Mouse (Mus musculus): ENCODE data around the gene Vipas39. TPM values are rescaled to one million over a fixed set of nuclear protein-coding genes. Genes with fewer than 3 reads are reported as not detected.
"Not testable (repeated sequence)": the region's sequence is repeated elsewhere in the genome, so short reads cannot be mapped to it uniquely, and the experiment has no call there.

The Vipas39 gene
- polyA plus RNA-seq, 1 experiment: 27.1 TPM

DNA sequence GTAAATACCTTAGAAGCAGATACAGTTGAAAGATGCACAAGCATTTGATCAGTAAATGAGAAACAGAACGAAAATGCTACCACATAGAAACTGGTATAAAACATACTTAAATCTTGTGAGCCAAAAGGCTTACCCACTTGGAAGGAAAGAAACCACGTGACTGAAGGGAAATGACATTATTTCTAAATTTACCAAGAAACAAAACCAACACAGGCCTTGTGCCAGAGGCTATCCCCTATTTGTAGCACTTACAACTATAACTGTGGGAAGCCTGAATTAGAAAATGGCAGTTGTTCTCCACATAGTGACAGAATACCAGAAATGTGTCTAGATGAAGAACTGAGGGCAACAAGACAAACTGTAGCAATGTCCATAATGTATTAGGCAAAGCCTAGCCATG lies 50.0 kb downstream of the Vipas39 start:
- Histone ChIP-seq H3K36me3 (ENCODE audit: control insufficient read depth, insufficient read depth, low read length) (no peaks in the 10 kb centered on the region), H3K4me3 (ENCODE audit: low read depth, low read length) (no peak overlapping the region), H3K27me3 (ENCODE audit: control insufficient read depth, insufficient read depth, low read length) (no peaks in the 10 kb centered on the region), H3K27ac (ENCODE audit: insufficient read depth, low read depth, low read length) (no peak overlapping the region), H3K4me1 (ENCODE audit: control insufficient read depth, insufficient read depth, insufficient read length, low read length) (peaks cover 5% of the 10 kb centered on the region)
- TF ChIP-seq CTCF (IDR thresholded peaks at IDR 0.05; ENCODE audit: extremely low read depth, insufficient read length, insufficient replicate concordance, low read depth, low read length): no peak
- TF ChIP-seq POLR2A (IDR thresholded peaks at IDR 0.05; ENCODE audit: low read depth, low read length): no peak
- WGBS: 63% methylated on average over 2 of the region's 2 CpGs

DNA sequence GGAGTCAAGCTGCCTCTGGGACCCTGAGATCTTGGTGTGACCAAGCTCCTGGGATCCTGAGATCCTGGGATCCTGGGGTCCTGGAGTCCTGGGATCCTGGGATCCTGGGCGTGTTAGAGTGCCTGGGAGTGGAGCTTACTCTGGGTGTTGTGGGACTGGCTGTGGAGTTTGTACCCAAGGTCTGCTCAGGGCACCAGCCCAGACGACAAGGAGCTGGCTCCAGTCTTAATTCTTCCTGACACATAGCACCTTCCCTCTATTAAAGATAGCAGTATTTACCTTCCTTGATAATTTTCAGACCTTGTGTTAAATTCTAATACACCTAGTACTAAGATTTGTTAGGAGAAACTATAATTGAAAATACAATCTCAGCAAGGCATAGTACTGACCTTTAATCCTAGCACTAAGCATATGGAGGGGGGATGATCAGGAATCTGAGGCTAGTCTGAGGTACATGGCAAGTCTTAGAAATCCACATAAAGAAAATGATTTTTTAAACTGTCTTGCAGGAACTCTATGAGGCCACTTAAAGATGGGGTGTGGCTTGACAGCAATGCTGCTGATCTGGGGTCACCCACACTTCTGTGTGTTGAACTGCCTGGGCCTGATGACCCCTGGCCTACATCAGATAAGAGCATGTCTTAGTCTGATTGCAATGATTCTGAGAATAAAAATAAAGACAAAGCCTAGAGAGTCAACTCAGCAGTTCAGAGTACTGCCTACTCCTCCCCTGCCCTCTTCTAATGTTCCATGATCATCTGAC lies 53.0 kb downstream of the Vipas39 start:
- 31% methylated on average over 2 of the region's 2 CpGs for WGBS
- no peak overlapping the region for H3K27ac ChIP-seq (ENCODE audit: insufficient read depth, low read depth, low read length)

DNA sequence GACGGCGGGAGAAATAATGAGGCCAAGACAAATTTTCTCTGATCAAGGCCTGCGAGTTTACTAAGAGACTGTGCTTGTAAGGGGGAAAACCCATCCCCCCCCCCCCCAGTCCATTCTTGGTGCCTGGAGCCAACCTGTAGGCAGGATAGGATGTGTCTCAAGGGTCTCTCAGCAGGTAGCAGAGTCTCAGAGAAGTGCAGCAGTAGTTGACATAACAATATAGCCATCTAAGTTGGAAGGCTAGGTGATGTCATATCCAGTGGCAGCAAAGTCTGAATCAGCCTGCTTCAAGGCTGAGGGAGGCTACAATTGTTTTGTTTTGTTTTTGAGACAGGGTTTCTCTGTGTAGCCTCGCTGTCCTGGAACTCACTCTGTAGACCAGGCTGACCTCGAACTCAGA lies 60.3 kb downstream of the Vipas39 start:
- not testable (repeated sequence) for H3K36me3 ChIP-seq (ENCODE audit: control insufficient read depth, insufficient read depth, low read length); H3K4me1 ChIP-seq (ENCODE audit: control insufficient read depth, insufficient read depth, insufficient read length, low read length); H3K27ac ChIP-seq (ENCODE audit: insufficient read depth, low read depth, low read length); H3K4me3 ChIP-seq (ENCODE audit: low read depth, low read length); H3K27me3 ChIP-seq (ENCODE audit: control insufficient read depth, insufficient read depth, low read length)
- WGBS: 95% methylated on average over 5 of the region's 5 CpGs

More for the DNA sequence above, 53.0 kb downstream of the Vipas39 start:
- H3K4me3 ChIP-seq (ENCODE audit: low read depth, low read length): no peak overlapping the region
- TF ChIP-seq CTCF (IDR thresholded peaks at IDR 0.05; ENCODE audit: extremely low read depth, insufficient read length, insufficient replicate concordance, low read depth, low read length) (no peak), POLR2A (IDR thresholded peaks at IDR 0.05; ENCODE audit: low read depth, low read length) (no peak)
- peaks cover 5% of the 10 kb centered on the region for H3K4me1 ChIP-seq (ENCODE audit: control insufficient read depth, insufficient read depth, insufficient read length, low read length)
- no peaks in the 10 kb centered on the region for H3K27me3 ChIP-seq (ENCODE audit: control insufficient read depth, insufficient read depth, low read length)
- H3K36me3 ChIP-seq (ENCODE audit: control insufficient read depth, insufficient read depth, low read length): no peaks in the 10 kb centered on the region

DNA sequence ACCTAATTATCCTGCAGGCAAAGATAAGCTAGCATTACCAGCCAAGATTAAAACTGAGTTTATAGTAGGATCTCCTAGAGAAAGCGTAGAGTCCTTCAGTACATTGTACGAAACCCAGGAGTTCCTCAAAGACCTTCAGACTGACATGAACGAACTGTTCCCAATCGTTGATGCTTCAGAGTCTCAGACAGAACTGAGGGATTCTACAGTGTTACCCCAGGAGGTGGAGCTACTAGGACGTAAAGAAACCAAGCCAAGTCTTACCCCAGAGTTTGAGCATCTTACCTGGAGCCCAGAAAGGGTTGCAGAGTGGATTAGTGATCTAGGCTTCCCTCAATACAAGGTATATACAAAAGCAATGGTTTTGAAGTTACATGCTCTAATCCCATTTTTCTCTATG lies 64.4 kb downstream of the Vipas39 start:
- Histone ChIP-seq H3K27me3 (ENCODE audit: control insufficient read depth, insufficient read depth, low read length) (no peaks in the 10 kb centered on the region; the same call in 1 of the 2 replicates), H3K4me1 (ENCODE audit: control insufficient read depth, insufficient read depth, insufficient read length, low read length) (no peaks in the 10 kb centered on the region), H3K27ac (ENCODE audit: insufficient read depth, low read depth, low read length) (no peak overlapping the region), H3K36me3 (ENCODE audit: control insufficient read depth, insufficient read depth, low read length) (no peaks in the 10 kb centered on the region), H3K4me3 (ENCODE audit: low read depth, low read length) (no peak overlapping the region)
- TF ChIP-seq CTCF (IDR thresholded peaks at IDR 0.05; ENCODE audit: extremely low read depth, insufficient read length, insufficient replicate concordance, low read depth, low read length) (no peak), POLR2A (IDR thresholded peaks at IDR 0.05; ENCODE audit: low read depth, low read length) (no peak)
- WGBS: 51% methylated on average over 5 of the region's 5 CpGs

DNA sequence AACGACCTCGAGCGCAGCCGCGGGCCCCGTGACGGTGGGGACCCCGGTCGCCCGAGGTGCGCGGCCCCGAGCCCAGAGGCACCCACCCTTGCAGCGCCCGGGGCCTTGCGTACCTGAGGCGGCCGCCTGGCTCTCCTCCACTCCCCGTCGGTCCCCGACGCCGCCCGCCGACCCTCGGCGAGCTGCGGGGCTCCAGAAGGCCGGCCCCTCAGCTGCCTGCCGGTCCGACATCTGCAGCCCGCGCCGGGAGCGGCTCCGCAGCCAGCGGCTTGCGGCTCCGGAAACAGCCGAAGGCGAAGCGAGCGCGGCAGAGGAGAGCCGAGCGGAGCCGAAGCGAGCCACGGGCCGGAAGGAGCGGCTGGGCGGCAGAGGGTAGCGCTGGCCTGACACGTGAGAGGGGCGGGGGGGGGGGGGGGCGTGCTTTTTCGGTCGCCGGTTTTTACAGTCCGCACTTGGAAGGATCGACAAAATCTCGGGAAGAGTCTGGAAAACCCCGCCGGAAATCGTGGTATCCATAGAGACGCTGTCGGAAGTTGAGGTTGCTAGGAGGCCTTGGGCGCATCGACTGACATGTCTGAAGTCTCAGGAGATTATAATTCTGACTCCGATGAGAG lies 66.0 kb downstream of the Vipas39 start, which contains the start of gene Tmed8:
Gene Tmed8 (minus strand): TSS at position 482 of the 614 bp plus-strand sequence.
- H3K27me3 ChIP-seq (ENCODE audit: control insufficient read depth, insufficient read depth, low read length): no peaks in the 10 kb centered on the region; the same call in 1 of the 2 replicates
- WGBS: under 1% methylated on average over 70 of the region's 70 CpGs
- H3K36me3 ChIP-seq (ENCODE audit: control insufficient read depth, insufficient read depth, low read length): no peaks in the 10 kb centered on the region
- no peaks in the 10 kb centered on the region for H3K4me1 ChIP-seq (ENCODE audit: control insufficient read depth, insufficient read depth, insufficient read length, low read length)
- H3K4me3 ChIP-seq (ENCODE audit: low read depth, low read length): peak within 1 kb of the TSS; percentile 84
- TF ChIP-seq POLR2A (IDR thresholded peaks at IDR 0.05; ENCODE audit: low read depth, low read length) (no peak), CTCF (IDR thresholded peaks at IDR 0.05; ENCODE audit: extremely low read depth, insufficient read length, insufficient replicate concordance, low read depth, low read length) (no peak)
- no peak within 1 kb of the TSS for H3K27ac ChIP-seq (ENCODE audit: insufficient read depth, low read depth, low read length)

DNA sequence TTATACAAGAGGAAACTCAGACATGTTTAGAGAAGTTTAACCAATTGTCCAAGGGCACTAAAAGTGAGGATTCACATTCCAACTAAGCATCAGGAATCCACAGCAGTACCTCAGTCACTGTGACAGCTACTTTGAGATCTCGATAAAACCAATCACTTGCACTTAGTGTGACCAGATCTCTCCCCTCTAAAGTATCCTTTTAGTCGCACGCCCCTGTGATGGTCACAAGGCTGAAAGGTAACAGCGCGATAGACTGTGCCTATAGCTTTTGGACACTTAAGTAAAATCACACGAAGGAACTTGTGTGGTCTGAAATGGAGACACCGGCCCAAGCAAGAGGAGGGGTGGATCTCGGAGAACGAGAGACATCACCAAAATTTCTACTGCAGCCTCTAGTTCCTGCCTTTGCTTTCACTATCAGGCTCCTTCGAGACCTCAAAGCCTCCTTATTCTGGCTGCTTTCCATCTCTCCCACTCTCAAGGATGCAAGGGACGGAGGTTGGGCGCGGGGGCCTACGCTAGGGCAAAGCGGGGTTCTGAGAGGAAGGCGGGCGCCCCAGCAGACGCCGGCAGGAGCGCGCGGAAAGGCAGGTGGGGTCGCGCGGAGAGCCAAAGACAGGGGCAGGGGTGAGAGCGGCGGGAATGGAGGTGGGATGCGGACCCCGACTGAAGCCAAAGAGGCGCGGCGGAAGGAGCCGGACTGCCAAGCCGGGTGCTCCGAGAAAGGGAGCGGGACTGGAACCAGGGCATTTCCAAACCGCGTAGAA lies 66.7 kb downstream of the Vipas39 start, which contains the start of gene Samd15:
Gene Samd15 (plus strand): TSS at position 518 of the 767 bp plus-strand sequence.
- Histone ChIP-seq H3K27me3 (ENCODE audit: control insufficient read depth, insufficient read depth, low read length) (no peaks in the 10 kb centered on the region; the same call in 1 of the 2 replicates), H3K4me3 (ENCODE audit: low read depth, low read length) (peak within 1 kb of the TSS; percentile 84), H3K36me3 (ENCODE audit: control insufficient read depth, insufficient read depth, low read length) (no peaks in the 10 kb centered on the region), H3K27ac (ENCODE audit: insufficient read depth, low read depth, low read length) (no peak within 1 kb of the TSS), H3K4me1 (ENCODE audit: control insufficient read depth, insufficient read depth, insufficient read length, low read length) (no peaks in the 10 kb centered on the region)
- TF ChIP-seq CTCF (IDR thresholded peaks at IDR 0.05; ENCODE audit: extremely low read depth, insufficient read length, insufficient replicate concordance, low read depth, low read length) (no peak), POLR2A (IDR thresholded peaks at IDR 0.05; ENCODE audit: low read depth, low read length) (no peak)
- WGBS: 2% methylated on average over 38 of the region's 38 CpGs

DNA sequence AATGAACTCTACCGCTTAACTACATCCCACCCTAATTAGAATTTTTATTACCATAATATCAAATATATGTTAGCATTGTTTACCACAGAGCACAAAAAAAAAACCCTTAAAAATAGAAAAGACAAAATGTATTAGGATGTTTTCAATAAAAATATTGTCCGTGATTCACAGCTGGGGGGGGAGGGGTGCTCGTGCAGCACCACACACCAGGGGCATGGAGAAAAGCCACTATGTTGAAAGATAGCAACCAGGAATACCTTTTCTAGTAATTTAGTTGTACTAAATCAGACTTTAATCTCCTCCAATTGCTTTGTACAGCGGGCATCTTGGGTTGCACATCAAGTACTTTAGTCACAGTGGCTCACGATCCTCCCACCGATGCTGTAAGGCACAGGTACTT lies 67.3 kb downstream of the Vipas39 start:
- H3K4me3 ChIP-seq (ENCODE audit: low read depth, low read length): no peak overlapping the region
- H3K36me3 ChIP-seq (ENCODE audit: control insufficient read depth, insufficient read depth, low read length): no peaks in the 10 kb centered on the region
- no peak for TF ChIP-seq CTCF (IDR thresholded peaks at IDR 0.05; ENCODE audit: extremely low read depth, insufficient read length, insufficient replicate concordance, low read depth, low read length)
- TF ChIP-seq POLR2A (IDR thresholded peaks at IDR 0.05; ENCODE audit: low read depth, low read length): no peak

More for the DNA sequence above, 67.3 kb downstream of the Vipas39 start:
- WGBS: 71% methylated on average over 6 of the region's 6 CpGs
- H3K4me1 ChIP-seq (ENCODE audit: control insufficient read depth, insufficient read depth, insufficient read length, low read length): no peaks in the 10 kb centered on the region
- no peak overlapping the region for H3K27ac ChIP-seq (ENCODE audit: insufficient read depth, low read depth, low read length)
- H3K27me3 ChIP-seq (ENCODE audit: control insufficient read depth, insufficient read depth, low read length): no peaks in the 10 kb centered on the region; the same call in 1 of the 2 replicates
